Mouse (Mus musculus): ENCODE data around the gene Setx. TPM values are rescaled to one million over a fixed set of nuclear protein-coding genes. Genes with fewer than 3 reads are reported as not detected.
A peak's percentile ranks its signal among the peaks of the same experiment; 100 is the strongest.

The Setx gene
- total RNA-seq, 2 experiments from 2014 or later = 19.2 to 24.1 TPM

DNA sequence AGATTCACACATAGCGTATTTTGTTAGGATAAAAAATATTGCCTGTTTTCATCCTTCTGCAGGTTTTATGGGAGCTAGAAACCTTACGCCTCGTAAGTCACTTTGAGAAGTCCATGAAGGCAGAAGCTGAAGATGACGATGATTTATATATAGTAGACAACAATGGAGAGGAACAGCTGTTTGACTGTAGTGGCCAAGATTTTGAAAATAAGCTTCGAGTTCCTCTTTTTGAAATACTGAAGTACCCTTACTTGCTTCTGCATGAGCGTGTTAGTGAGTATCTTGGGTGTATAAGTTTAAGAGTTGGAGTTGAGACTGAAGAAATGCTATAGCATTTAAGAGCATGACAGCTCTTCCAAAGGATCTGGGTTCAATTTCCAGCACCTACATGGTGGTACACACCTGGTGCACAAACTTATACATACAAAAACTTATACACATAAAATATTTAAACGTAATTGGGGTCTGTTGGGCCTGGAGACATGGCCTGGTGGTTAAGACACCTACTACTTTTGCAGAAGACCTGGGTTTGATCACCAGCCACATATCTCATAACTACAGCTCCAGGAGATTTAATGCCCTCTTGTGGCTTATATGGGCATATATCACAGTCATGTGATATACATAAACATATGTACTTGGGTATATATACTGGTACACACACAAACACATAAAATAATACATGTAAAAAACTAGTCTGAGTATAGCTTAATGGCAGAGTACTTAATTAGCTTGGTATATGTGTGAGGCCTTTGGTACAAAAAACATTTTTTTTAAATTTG is 6.3 kb downstream of the Setx start:
- DNase-seq = no peak
- intact Hi-C loops (cut with DNase I; ENCODE audit: low total_unique reads) = no loop called here

DNA sequence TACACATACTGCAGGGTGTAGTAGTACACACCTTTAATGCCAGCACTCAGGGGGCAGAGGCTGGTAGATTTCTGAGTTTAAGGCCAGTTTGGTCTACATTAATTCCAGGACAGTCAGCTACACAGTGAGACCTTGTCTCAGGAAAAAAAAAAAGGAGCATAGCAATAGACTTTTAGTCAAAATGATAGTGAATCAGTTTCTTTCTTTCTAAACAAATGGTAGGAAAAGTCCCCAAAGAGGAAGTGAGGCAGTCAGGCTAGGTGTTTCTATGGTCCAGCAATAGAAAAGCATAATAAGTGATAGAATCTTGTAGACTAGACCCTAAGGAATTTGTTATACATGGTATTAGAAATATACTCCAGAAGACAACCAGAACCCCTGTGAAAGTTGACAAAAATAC is 11.2 kb downstream of the Setx start:
- DNase-seq = no peak
- intact Hi-C loops (cut with DNase I; ENCODE audit: low total_unique reads) = no loop called here

DNA sequence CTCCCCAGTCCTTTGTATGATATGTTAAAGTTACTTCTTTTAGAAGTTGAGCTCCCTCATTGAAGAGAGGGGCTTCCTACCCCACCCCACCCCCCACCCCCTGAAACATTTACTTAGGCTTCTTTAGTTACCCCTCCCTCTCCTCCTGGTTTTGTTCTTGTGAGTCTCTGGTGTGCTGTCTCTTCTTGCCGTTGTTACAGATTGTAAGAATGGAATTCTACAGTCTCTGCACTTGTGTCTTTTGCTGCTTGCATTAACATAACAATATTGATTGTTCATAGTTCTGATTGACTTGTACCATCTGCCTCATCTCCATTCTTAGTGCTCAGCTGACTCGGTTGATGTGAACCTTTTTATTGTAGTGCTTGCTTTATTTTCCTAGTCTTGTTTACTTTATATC is 28.0 kb downstream of the Setx start:
- no peak for DNase-seq
- intact Hi-C loops (cut with DNase I; ENCODE audit: low total_unique reads) = no loop called here

DNA sequence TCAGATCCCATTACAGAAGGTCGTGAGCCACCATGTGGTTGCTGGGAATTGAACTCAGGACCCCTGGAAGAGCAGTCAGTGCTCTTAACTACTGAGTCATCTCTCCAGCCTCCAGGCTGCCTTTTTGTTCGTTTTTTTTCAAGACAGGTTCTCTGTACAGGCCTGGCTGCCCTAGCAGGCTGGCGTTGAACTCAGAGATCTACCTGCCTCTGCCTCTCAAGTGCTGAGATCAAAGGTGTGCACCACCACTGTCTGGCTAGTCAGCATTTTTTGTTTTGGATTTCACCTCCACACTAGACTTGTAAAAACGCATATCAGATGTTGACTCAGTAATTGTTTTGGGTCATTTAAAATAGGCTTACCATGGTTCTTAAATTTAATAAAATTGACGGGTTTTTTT is 44.1 kb downstream of the Setx start:
- intact Hi-C loops (cut with DNase I; ENCODE audit: low total_unique reads) = no loop called here
- no peak for DNase-seq

DNA sequence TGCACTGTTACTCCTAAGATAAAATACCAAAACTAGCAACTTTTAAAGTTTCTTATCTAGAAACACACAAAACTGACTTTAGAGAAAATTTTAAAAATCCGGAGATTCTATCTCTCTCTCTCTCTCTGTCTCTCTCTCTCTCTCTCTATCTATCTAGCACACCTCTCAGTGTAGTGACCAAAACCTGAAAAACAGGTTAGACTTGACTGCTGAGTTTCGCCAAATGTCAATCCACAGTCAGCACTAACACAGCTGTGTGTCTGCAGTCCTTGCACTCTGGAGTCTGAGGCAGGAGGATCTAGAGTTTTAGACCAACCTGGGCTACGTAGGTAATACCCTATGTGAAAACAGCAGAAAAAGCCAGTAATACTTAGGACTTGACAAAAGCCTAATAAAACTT is 50.9 kb downstream of the Setx start:
- no peak for DNase-seq
- intact Hi-C loops (cut with DNase I; ENCODE audit: low total_unique reads) = no loop called here

DNA sequence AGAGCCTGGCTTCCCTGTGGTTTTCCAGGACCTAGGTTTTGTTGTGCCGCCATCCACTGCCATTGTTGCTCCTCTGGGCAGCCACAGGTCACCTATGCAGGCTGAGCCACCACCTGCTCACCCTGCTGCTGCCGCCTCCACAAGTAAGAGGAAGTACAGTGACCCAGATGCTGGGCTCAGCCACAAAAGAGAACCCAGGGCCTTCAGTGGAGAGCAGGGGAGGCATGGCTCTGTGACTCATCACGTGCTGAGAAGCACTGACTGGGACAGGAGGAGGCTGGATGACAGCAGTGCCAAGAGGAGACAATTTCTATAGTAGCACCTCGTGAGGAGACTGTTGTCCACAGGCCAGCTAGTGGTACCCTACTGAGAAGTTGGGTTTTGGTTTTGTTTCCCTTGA is 55.8 kb downstream of the Setx start:
- no peak for DNase-seq
- intact Hi-C loops (cut with DNase I; ENCODE audit: low total_unique reads) = no loop called here

DNA sequence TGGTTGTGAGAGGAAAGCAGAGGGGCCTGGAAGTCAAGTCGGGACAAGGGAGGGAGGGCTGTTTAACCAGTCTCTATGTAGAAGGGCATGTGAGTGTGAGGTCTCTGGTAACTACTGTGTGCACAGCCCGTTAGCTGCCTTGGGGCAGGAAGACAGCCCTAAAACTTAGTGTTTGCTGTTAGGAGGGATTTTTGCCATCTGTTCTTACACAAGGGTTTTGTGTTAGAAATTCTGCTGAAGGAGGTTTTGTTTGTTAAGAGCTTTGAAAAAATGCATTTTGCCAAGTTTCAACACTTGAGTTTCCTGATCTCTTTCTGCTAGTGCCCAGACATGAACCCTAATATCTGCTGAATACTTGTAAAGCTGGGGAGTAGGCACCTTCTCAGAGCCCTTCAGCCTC is 57.1 kb downstream of the Setx start:
- no peak for DNase-seq
- intact Hi-C loops (cut with DNase I; ENCODE audit: low total_unique reads) = no loop called here

DNA sequence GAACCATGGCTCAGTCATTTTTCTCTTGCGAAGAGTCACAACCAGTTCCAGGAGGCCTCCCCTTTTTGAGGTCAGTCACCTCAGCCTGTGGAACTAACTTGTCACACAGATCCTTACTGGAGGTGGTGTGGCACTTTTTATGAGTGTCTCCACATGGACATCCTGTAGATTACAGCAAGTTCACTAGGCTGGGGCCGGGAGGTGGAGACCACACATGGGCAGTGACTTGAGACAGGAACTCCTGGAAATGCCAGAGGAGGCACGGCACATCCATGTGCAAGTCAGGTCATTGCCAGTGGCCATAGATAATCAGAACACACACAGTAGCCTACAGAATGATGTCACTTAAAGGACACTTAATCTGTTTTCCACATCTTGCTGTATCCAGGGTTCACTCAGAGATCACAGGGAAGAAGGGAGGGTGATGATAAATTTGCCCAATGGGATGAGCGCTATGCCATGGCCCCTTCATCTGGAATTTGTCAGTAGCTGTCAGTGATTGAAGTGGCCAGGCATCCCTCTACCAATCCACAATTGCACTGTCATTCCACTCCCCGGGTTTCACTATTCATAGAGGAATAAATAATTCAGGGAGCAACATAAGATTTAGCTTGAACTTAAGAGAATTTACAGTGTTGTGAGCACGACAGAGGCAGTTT is 59.4 kb downstream of the Setx start:
- no peak for DNase-seq
- intact Hi-C loops (cut with DNase I; ENCODE audit: low total_unique reads) = no loop called here

DNA sequence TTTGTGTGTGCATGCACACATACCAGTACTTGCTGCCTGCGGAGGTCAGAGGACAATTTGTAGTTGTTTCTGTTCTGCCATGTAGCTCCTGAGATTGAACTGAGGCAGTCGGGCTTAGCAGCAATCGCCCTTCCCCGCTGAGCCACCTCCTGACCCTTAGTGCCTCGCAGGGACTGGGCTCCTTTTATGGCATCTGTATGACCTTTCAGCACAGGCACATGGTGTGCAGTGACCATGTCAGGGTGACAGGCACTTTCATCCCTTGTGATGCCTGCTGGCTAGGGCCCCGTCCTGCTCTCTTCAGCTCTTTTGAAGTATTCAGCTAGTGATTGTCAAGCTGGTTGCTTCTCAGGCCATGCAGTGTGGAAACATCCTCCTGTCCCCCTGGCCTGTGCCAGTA is 62.2 kb downstream of the Setx start:
- intact Hi-C loops (cut with DNase I; ENCODE audit: low total_unique reads) = no loop called here
- DNase-seq = no peak

DNA sequence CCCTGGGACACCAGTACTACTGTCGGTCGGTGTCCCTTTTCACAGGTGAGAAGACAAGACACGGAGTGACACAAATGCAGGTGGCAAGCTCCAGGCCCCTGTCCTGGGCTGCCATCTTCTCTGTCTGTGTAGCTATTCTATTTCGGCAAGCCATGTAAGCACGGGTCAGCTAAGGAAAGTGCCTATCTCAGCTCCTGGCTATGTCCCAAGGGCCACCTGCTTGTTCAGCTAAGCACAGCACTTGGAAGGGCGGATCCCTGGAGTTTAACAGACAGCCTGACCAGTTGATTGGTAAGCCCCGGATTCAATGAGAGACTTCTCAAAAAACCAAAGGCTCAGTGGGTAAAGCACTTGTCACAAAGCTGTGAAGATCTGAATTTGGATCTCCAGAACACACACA is 66.4 kb downstream of the Setx start:
- intact Hi-C loops (cut with DNase I; ENCODE audit: low total_unique reads) = no loop called here
- DNase-seq = no peak

DNA sequence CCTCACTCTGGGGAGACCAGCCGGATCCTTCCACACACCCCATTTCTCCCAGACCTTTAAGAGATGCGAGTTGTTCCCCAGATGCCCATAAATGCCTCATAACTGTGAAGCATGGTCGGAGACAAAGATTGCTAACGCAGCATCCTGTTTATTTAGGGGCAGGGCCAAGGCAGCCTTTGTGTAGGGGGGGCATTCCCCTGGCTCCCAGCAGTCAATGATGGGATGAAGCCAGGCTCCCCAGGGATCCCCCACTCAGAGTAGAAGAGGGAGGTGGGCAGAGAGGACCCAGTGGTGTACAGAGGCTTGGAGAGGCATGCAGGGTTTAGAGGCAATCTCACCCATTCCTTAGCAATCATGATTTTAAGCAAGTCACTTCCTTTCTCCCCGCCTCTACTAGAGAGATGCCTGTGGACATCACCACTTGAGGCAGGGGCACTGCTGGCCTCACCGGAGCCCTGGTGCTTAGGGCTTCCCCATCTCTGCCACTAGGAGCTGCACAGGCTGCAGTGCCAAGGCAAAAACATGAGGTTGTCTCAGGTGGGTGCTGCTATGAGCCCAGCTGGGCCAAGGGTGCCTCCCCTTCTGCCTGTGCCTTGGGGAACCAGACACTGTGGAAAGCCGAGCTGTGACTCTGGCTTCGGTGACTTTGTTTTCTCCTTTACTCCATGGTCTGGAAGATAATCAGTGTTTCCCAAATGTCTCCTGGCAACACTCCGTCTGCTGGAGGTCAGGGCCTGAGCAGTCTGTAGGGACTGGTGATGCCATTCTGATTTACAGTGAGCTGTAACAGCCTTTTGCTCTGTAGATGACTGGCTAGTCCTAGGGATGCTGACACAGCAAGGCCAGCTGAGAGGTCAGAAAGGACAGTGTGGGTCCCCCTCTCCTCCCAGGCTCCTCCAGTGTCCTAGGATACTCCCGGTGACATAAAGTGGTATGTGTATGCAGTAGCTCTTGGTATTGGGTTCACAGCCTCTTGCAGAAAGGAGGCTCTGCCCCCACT is 67.5 kb downstream of the Setx start:
- no peak for DNase-seq
- intact Hi-C loops (cut with DNase I; ENCODE audit: low total_unique reads) = no loop called here

DNA sequence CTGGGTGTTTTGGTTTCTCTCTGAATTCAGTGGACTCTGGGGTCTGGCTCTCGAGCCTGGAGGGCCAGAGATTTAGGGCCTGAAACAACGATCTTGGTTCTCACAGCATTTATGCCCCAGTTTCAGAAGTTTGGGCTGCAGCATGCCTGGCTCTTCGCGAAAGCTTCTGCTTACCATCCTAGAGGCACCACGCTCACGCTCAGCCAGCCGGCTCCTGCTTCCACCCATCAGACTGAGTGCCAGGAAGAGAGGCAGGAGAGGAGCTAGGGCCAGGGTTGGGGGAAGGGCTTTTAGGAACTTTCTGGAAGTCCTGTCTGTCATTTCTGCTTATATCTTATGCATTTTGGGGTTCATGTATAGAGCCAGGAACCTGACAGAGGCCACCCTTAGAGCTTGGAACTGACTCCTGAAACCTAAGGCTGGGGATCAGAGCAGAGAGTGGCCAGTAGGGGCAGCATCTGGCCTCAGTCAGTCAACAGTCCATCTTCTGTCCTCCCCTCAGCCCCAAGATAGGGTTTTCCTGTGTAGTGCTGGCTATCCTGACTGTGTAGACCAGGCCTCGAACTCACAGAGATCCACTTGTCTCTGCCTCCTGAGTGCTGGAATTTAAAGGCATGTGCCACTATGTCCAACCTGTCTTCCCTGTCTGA is 68.8 kb downstream of the Setx start:
- intact Hi-C loops (cut with DNase I; ENCODE audit: low total_unique reads) = no loop called here
- no peak for DNase-seq

DNA sequence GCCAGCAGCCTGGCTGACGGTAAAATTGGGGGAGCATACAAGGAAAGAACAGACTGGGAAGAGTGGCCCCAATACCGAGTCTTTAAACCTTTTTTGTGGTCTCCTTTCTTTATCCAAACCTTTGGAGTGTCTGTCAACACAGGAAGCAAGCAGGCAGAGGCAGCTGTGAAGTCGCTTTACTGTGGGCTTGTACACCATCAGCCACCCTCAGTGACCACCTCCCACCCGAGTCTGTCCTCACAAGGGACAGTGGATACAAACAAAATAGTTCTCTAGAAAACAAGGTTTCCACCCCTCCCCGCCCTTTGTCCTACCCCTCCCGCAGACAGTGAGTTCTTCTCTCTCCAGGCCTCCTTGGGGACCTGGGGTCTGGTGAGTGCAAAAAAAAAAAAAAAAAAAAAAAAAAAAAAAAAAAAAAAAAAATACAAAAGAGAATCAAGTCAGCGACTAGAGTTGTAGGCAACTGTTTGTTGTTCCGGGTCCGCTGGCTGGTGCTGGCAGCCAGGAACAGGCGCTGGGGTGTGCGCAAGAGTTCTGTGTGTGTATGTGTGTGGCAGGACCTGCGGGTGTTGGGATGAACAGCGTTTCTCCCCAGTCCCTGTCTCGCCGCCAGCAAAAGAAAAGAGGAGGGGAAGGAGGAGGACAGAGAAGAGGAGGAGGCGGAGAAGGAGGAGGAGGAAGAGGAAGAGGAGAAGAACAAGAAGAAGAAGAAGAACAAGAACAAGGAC is 70.0 kb downstream of the Setx start:
- intact Hi-C loops (cut with DNase I; ENCODE audit: low total_unique reads) = no loop called here
- DNase-seq = no peak

DNA sequence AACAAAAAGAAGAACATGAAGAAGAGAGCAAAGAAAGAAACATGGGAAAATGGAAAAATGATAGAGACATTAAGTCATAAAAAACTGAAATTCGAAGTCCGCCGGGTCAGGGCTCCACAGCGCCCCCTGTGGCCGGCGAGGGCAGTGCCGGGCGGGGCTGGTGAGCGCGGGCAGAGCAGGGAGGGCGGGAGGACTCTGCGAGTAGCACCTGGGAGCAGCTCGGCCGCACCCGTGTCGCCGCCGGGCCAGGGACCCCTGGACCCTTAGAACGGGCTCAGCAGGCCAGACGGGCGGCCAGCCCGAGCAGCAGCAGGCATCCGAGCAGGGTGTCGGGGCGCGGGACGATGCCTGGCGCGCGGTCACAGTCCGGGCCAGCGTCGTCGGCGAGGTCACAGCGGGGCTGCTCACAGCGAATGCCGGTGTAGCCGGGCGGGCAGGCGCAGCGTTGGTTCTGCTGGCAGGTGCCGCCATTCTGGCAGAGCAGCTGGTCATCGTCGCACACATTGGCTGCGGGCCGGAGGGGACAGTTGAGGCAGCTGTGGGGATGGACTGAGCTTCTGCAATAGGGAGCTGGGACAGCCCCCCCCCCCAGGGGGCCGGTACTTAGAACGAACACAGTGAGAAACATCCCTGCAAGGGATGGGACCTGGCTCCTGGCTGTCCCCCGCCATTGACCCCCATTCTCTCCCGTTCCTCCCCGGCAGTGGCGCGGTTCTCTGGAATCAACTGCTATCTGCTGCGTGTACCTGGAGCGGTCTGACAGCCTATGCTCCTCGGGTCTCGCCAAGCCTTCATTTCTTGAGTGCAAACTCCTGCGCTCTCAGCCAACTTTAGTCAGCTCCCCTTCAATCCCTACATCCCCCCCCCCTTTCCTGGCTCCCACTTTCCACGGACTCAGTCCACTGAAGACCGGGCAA is 70.8 kb downstream of the Setx start:
- DNase-seq = peak; percentile 81
- intact Hi-C loops (cut with DNase I; ENCODE audit: low total_unique reads) = no loop called here

DNA sequence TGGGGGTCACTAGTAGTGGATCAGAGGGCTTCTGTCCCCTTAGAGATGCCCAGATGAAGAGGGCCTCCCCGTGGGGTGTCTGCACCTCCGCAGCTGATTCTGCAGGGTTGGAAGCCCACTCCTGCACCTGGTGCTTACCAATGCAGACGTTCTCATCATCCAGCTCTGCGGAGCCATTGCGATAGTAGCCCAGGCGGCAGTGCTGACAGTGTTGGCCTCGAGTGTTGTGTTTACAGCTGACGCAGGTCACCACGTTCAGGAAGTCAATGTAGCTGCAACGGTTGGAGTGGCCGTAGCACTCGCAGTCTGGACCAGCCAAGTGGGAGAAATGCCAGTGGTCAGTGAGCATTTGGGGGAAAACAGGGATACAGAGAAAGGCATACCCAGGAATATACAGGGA is 72.9 kb downstream of the Setx start:
- intact Hi-C loops (cut with DNase I; ENCODE audit: low total_unique reads) = no loop called here
- no peak for DNase-seq

DNA sequence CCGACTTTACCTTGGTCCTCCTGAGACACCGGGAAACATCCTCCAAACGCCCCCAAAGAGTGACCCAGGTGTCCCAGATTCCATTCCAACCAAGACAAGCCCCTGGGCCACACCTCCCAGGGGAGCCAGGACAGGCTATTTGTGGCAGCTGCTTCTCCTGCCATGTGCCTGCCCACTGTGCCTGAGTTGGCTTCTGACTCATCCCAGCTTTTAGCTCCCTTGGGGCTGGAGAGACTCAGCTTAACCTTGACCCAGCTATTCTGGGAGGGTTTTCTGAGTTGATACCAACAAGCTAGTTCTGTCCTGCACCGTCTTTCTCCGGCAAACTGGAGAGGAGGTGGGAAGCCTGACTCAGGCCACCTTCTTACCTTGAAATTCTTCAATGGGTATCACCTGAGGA is 74.5 kb downstream of the Setx start:
- intact Hi-C loops (cut with DNase I; ENCODE audit: low total_unique reads) = no loop called here
- no peak for DNase-seq

DNA sequence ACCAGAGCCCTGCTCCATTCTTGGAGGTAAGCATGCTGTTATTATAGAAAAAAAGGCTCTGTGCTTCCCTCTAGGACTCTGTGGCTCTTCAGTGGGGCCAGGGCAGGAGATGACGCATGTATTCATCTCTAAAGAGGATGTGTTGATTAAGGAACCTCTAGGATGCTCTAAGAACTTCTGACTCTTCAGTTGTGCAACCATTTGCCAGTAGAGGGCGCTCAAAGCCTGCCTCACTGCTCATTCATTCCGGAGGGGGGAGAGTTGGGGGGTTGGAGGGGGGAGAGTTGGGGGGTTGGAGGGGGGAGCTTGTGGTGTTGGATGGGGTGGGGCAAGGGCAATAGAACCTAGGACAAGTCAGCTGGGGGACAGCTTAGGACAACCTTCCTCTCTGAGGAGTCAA is 75.9 kb downstream of the Setx start:
- intact Hi-C loops (cut with DNase I; ENCODE audit: low total_unique reads) = loop anchor here (5.0 kb wide), 2 partner anchors 37 to 352 kb away; no protein-coding TSS in a partner anchor
- DNase-seq = peak; percentile 49
